Mouse (Mus musculus): Measurements from ENCODE around the gene Gnpat.

DNA sequence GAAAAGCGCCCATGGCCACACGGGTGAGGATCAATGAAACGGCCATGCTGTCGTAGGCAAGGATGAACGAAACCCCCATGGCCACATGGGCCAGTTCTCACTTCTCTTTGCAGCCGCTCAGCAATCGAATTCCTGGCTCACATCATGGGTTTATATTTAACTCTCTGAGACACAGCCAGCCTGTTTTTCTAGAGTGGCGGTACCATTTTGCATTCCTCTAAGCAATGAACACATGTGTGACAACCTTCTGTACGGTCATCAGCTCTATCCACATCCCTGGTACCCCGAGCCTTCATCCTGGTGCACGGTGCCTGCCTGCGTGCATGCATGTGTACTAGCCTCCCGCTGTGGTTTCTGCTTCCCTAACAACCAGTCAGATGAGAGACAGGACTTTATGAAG lies 67.3 kb downstream of the Gnpat start:
- TF ChIP-seq CTCF (IDR thresholded peaks at IDR 0.05; ENCODE audit: low read depth): no peak
- no peak for TF ChIP-seq EP300 (optimal IDR thresholded peaks at IDR 0.05)
